Mouse (Mus musculus) small intestine, adult 2 months (tissue): ENCODE measurements around the gene Cd79b.

Experiments
- CTCF ChIP-seq: fragments of 200-500 bp; IDR thresholded peaks from 2 replicates; pipeline ENCODE4 v1.5.1; 2012; ENCODE audit warnings: low read depth, mild to moderate bottlenecking, control low read depth, inconsistent platforms, low read length, moderate library complexity, mixed read lengths; ENCODE audit not compliant: insufficient replicate concordance, insufficient read length; ENCODE audit errors: extremely low read depth
- POLR2A ChIP-seq: fragments of 200-500 bp; IDR thresholded peaks from 2 replicates; pipeline ENCODE4 v1.6.1; 2012; ENCODE audit warnings: low read depth, mild to moderate bottlenecking, control low read depth, inconsistent platforms, low read length, moderate library complexity

GRCm38 (mm10) chr11:106273811-106274210 is 40.8 kb downstream of the Cd79b start:
- no peak for TF ChIP-seq CTCF
- no peak for TF ChIP-seq POLR2A
